10 mouse cellular contexts compared by ENCODE assay signal in the genomic region with DNA sequence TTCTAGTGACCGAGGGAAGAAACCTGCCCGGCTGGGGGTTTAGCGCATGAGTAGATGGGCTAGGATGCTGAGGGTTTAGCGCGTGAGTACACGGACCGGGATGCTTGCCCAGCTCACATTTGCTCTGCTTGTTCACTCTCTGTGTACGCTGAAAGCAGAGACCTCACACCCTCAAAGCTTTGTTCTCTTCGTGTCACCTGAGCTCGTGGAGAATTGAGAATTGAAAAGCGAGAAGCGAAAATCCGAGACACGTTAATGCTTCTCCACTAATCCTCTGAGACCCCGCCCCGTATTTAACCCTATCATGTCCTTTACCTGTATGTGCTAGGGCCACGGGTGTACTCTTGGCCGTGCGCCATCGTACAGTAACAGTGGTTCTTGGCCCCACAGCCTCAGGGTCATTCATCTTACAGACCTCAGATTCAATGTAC. TPM values are rescaled to one million over a fixed set of nuclear protein-coding genes. Genes with fewer than 3 reads are reported as not detected.
A peak's percentile ranks its signal among the peaks of the same experiment; 100 is the strongest.
DNase-seq lines count a peak whose midpoint lies in the region; ATAC-seq lines count a peak whose summit lies in the region.
"Had no signal": no experiment of that assay in that cellular context is flagged by ENCODE, and none has a peak within 500 bp of the region (broad histone marks: within the 10 kb centered on the region; RNA-seq: fewer than 3 reads in every experiment).

No protein-coding gene starts in this region.

- H3K27me3 ChIP-seq in heart, embryonic 10.5 days (ENCODE audit: insufficient read depth, poor library complexity, severe bottlenecking), result peaks cover 30% of the 10 kb centered on the region
- H3K27me3 ChIP-seq in limb, embryonic 15.5 days, result peaks cover 11% of the 10 kb centered on the region; the same call in 1 of the 2 replicates
- no peaks in the 10 kb centered on the region for H3K27me3 ChIP-seq in stomach, embryonic 16.5 days (ENCODE audit: control insufficient read depth, insufficient read depth, low read length)

- H3K9ac ChIP-seq in limb, embryonic 15.5 days, result no peak overlapping the region
- H3K9ac ChIP-seq in stomach, embryonic 16.5 days (ENCODE audit: low read length), result no peak overlapping the region

- H3K9me3 ChIP-seq in heart, embryonic 10.5 days, result no peaks in the 10 kb centered on the region
- no peaks in the 10 kb centered on the region for H3K9me3 ChIP-seq in limb, embryonic 15.5 days
- H3K9me3 ChIP-seq in stomach, embryonic 16.5 days (replicated peaks; ENCODE audit: control insufficient read depth, low read length), result no peaks in the 10 kb centered on the region

- no peak for ATAC-seq in limb, embryonic 15.5 days (ENCODE audit: insufficient number of reproducible peaks, low FRiP score, low TSS enrichment, low read depth)
- ATAC-seq in stomach, embryonic 16.5 days (ENCODE audit: insufficient read depth, low FRiP score), result no peak

- H3K36me3 ChIP-seq in heart, embryonic 10.5 days, result no peaks in the 10 kb centered on the region
- no peaks in the 10 kb centered on the region for H3K36me3 ChIP-seq in limb, embryonic 15.5 days
- no peaks in the 10 kb centered on the region for H3K36me3 ChIP-seq in stomach, embryonic 16.5 days (ENCODE audit: control insufficient read depth, insufficient read depth, low read length)

- H3K4me3 ChIP-seq in heart, embryonic 10.5 days, result peak overlapping the region; percentile 40
- peak overlapping the region; percentile 15; the same call in 1 of the 2 replicates for H3K4me3 ChIP-seq in limb, embryonic 15.5 days
- H3K4me3 ChIP-seq in stomach, embryonic 16.5 days (replicated peaks; ENCODE audit: low read length), result 0 out of 2 replicates have a peak overlapping the region, but pooled peaks have one; percentile 10

- H3K4me2 ChIP-seq in limb, embryonic 15.5 days, result peak overlapping the region; percentile 12
- peak overlapping the region; percentile 38 for H3K4me2 ChIP-seq in stomach, embryonic 16.5 days (ENCODE audit: low read depth, low read length)

- DNase-seq in heart, embryonic 10.5 days (ENCODE audit: low spot score), result no peak
- DNase-seq in heart, postnatal 4 days, result no peak
- DNase-seq in right cerebral cortex, postnatal 10 days (ENCODE audit: low spot score in 2 of 2), result peak; percentile 29 to 46
- no peak for DNase-seq in right cerebral cortex, postnatal 25 days
- no peak for DNase-seq in thymus, postnatal 14 days
- no peak for DNase-seq in cerebellum, adult 9-11 months
- DNase-seq: adrenal gland, postnatal 14 days; thymus, adult 18-20 months had no signal

- no peak overlapping the region for H3K27ac ChIP-seq in heart, embryonic 10.5 days
- no peak overlapping the region for H3K27ac ChIP-seq in limb, embryonic 15.5 days
- H3K27ac ChIP-seq in stomach, embryonic 16.5 days (ENCODE audit: low read length), result no peak overlapping the region

- H3K4me1 ChIP-seq in heart, embryonic 10.5 days, result peaks cover 9% of the 10 kb centered on the region; the same call in 1 of the 2 replicates
- H3K4me1 ChIP-seq in limb, embryonic 15.5 days, result no peaks in the 10 kb centered on the region; the same call in 1 of the 2 replicates
- H3K4me1 ChIP-seq in stomach, embryonic 16.5 days (ENCODE audit: control insufficient read depth, insufficient read depth, low read length), result peaks cover 7% of the 10 kb centered on the region; the same call in 1 of the 2 replicates

- WGBS in heart, embryonic 10.5 days, result 5% methylated on average over 20 of the region's 20 CpGs
- WGBS in limb, embryonic 15.5 days, result 5% methylated on average over 20 of the region's 20 CpGs
- WGBS in stomach, embryonic 16.5 days, result 2% methylated on average over 20 of the region's 20 CpGs

RNA-seq across cellular contexts. Expression of a gene that starts 38.9 kb away (rescaled TPM):
- 1.4 and 2.3 TPM in 2 replicates for polyA plus RNA-seq in heart, embryonic 10.5 days (2016; fragmentation: Nextera tagmentation; extraction: Ambion mirVana)
- total RNA-seq in heart, postnatal 4 days (2021), result 1 to 10 TPM; 3.7 to 4.7 TPM
- 9.3 and 9.9 TPM in 2 replicates for polyA plus RNA-seq in limb, embryonic 15.5 days (2015; fragmentation: Nextera tagmentation; extraction: Ambion mirVana)
- polyA plus RNA-seq in stomach, embryonic 16.5 days (2015; fragmentation: Nextera tagmentation; extraction: Ambion mirVana), result 4.7 and 6.0 TPM in 2 replicates

Comparison
In these comparisons a context has a peak if more than half of its experiments do, and no peak if none do; other contexts are left out.
1. DNase-seq: peak in right cerebral cortex, postnatal 10 days (2 of 2); none in heart, embryonic 10.5 days (single experiment), heart, postnatal 4 days (single experiment), right cerebral cortex, postnatal 25 days (single experiment), thymus, postnatal 14 days (single experiment) and cerebellum, adult 9-11 months (single experiment).
2. Peak in every context shown above with its lines, with median percentiles within 50 percentile points of each other: H3K4me3 ChIP-seq.